28 mouse cellular contexts compared by ENCODE assay signal in genomic region chrX:103688551-103688950, GRCm38 (mm10). TPM values are rescaled to one million over a fixed set of nuclear protein-coding genes. Genes with fewer than 3 reads are reported as not detected.
"Had no signal": no experiment of that assay in that cellular context is flagged by ENCODE, and none has a peak within 500 bp of the region (broad histone marks: within the 10 kb centered on the region; RNA-seq: fewer than 3 reads in every experiment).

No protein-coding gene starts in this region.

- H3K4me3 ChIP-seq: left cerebral cortex, adult 2 months; limb, embryonic 10.5 days; limb, embryonic 13.5 days; liver, embryonic 12.5 days; liver, embryonic 15.5 days; lung, embryonic 15.5 days had no signal

- H3K9me3 ChIP-seq: limb, embryonic 10.5 days; limb, embryonic 13.5 days; liver, embryonic 12.5 days; liver, embryonic 15.5 days; lung, embryonic 15.5 days had no signal

- ATAC-seq: liver, embryonic 12.5 days had no signal

- H3K4me1 ChIP-seq: limb, embryonic 10.5 days; limb, embryonic 13.5 days; liver, embryonic 12.5 days; liver, embryonic 15.5 days; lung, embryonic 15.5 days had no signal

- DNase-seq: kidney, postnatal 10 days; kidney, postnatal 36 days; layer of hippocampus, postnatal 36 days; liver; lung, adult 18-20 months; lung, postnatal 10 days; lung, postnatal 36 days; midbrain, embryonic 14.5 days; thymus, adult 18-20 months; thymus, postnatal 25 days had no signal

- H3K27ac ChIP-seq: left cerebral cortex, adult 2 months; limb, embryonic 10.5 days; limb, embryonic 13.5 days; liver, embryonic 12.5 days; liver, embryonic 15.5 days; lung, embryonic 15.5 days had no signal

- H3K9ac ChIP-seq: limb, embryonic 13.5 days; liver, embryonic 12.5 days; liver, embryonic 15.5 days; lung, embryonic 15.5 days had no signal

- H3K4me2 ChIP-seq: limb, embryonic 13.5 days; liver, embryonic 12.5 days; liver, embryonic 15.5 days; lung, embryonic 15.5 days; midbrain, embryonic 11.5 days had no signal

- H3K36me3 ChIP-seq: limb, embryonic 10.5 days; limb, embryonic 13.5 days; liver, embryonic 12.5 days; liver, embryonic 15.5 days; lung, embryonic 15.5 days had no signal

RNA-seq across cellular contexts. Expression of gene Zcchc13, which starts 58.2 kb away (rescaled TPM):
- total RNA-seq: layer of hippocampus, adult 8-10 months; layer of hippocampus, postnatal 10 days; layer of hippocampus, postnatal 36 days; left cerebral cortex, adult 2 months; left cerebral cortex, postnatal 10 days; megakaryocyte-erythroid progenitor cell, adult 5-6 weeks; midbrain, postnatal 0 days had no signal
- polyA plus RNA-seq: kidney, embryonic 14.5 days; limb, embryonic 10.5 days; limb, embryonic 13.5 days; liver, embryonic 12.5 days; liver, embryonic 15.5 days; lung, embryonic 15.5 days; midbrain, embryonic 11.5 days; midbrain, embryonic 14.5 days; midbrain, postnatal 0 days; neural tube, embryonic 11.5 days; neural tube, embryonic 14.5 days; small intestine, adult 2 months; spleen, adult 2 months; stomach, embryonic 16.5 days had no signal
